ENCODE assay signal across 11 mouse cellular contexts in the genomic region with DNA sequence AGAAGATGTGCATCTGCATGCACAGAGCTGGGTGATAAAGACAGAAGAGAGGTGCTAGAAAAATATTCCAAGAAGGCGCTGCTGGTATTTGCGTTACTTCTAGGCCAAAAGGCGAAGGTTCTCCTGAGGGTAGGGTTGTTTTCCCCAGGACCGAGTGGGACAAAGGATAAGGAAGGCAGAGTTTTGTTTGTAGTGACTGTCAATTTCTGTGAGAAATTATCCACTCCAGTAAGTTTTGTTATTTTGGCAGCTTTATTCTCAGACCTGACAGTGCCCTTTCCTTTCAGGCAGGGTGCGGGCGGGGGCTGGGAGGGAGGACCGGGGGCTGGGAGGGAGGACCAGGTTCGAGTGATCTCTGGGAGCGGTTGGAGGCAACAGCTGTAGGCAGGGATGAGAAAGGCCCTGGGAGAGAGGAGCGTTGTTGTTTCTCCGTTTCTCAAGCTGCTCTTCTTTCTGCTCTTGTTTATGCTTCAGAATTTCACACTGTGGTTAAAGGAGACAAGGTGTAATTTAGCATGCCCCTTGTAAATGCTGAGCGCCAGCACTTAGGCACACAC.
DNase-seq lines count a peak whose midpoint lies in the region; ATAC-seq and TF ChIP-seq lines count a peak whose summit lies in the region.
"Had no signal": no experiment of that assay in that cellular context is flagged by ENCODE, and none has a peak within 500 bp of the region (broad histone marks: within the 10 kb centered on the region; RNA-seq: fewer than 3 reads in every experiment).

No protein-coding gene starts in this region.

- no peaks in the 10 kb centered on the region for H3K4me1 ChIP-seq in hindbrain, embryonic 11.5 days (replicated peaks; ENCODE audit: control insufficient read depth, insufficient read depth, low read length)
- H3K4me1 ChIP-seq in hindbrain, embryonic 13.5 days (replicated peaks), result 0 out of 2 replicates have a peak, but pooled peaks cover 6% of the 10 kb centered on the region
- H3K4me1 ChIP-seq in limb, embryonic 14.5 days (ENCODE audit: control insufficient read depth, insufficient read depth, low read length), result peaks cover 7% of the 10 kb centered on the region; the same call in 1 of the 2 replicates
- no peaks in the 10 kb centered on the region for H3K4me1 ChIP-seq in intestine, postnatal 0 days (replicated peaks; ENCODE audit: control insufficient read depth, insufficient read depth, low read length)

- TF ChIP-seq POLR2A in limb, embryonic 14.5 days (IDR thresholded peaks at IDR 0.05; ENCODE audit: borderline replicate concordance, extremely low read depth, insufficient read depth, insufficient read length), result no peak

- H3K27ac ChIP-seq in hindbrain, embryonic 11.5 days (ENCODE audit: low read depth, low read length), result no peak overlapping the region
- H3K27ac ChIP-seq in hindbrain, embryonic 13.5 days, result no peak overlapping the region
- no peak overlapping the region for H3K27ac ChIP-seq in limb, embryonic 14.5 days (replicated peaks; ENCODE audit: low read depth, low read length)
- no peak overlapping the region for H3K27ac ChIP-seq in intestine, postnatal 0 days (ENCODE audit: low read depth, low read length)

- no peak overlapping the region for H3K9ac ChIP-seq in hindbrain, embryonic 11.5 days (ENCODE audit: low read depth, low read length)
- no peak overlapping the region for H3K9ac ChIP-seq in hindbrain, embryonic 13.5 days
- H3K9ac ChIP-seq in limb, embryonic 14.5 days (ENCODE audit: low read depth, low read length, severe bottlenecking), result peak overlapping the region; percentile 31; the same call in 1 of the 2 replicates
- no peak overlapping the region for H3K9ac ChIP-seq in intestine, postnatal 0 days (ENCODE audit: low read depth, low read length)

- DNase-seq in hindbrain, embryonic 11.5 days (ENCODE audit: low spot score), result peak; percentile 16
- peak; percentile 23 for DNase-seq in embryo, embryonic 10 days (ENCODE audit: low spot score)
- DNase-seq in kidney, adult 18-20 months, result peak; percentile 40
- DNase-seq in limb, embryonic 14.5 days (ENCODE audit: low spot score), result no peak
- DNase-seq in spleen, postnatal 10 days (ENCODE audit: low spot score in 2 of 2), result no peak
- DNase-seq in right cerebral cortex, adult 2 months (ENCODE audit: low spot score in 2 of 2), result no peak
- DNase-seq: cerebellum, adult 9-10 months; lung, postnatal 14 days; thymus, postnatal 36 days had no signal

- H3K36me3 ChIP-seq in hindbrain, embryonic 11.5 days (ENCODE audit: control insufficient read depth, insufficient read depth, low read length), result no peaks in the 10 kb centered on the region
- no peaks in the 10 kb centered on the region for H3K36me3 ChIP-seq in hindbrain, embryonic 13.5 days
- no peaks in the 10 kb centered on the region for H3K36me3 ChIP-seq in limb, embryonic 14.5 days (ENCODE audit: control insufficient read depth, insufficient read depth, low read length)
- H3K36me3 ChIP-seq in intestine, postnatal 0 days (ENCODE audit: control insufficient read depth, insufficient read depth), result no peaks in the 10 kb centered on the region

- H3K27me3 ChIP-seq in hindbrain, embryonic 11.5 days (ENCODE audit: control insufficient read depth, insufficient read depth, low read length), result no peaks in the 10 kb centered on the region
- no peaks in the 10 kb centered on the region for H3K27me3 ChIP-seq in hindbrain, embryonic 13.5 days
- no peaks in the 10 kb centered on the region for H3K27me3 ChIP-seq in limb, embryonic 14.5 days (ENCODE audit: control insufficient read depth, insufficient read depth, low read length)
- H3K27me3 ChIP-seq in intestine, postnatal 0 days (replicated peaks; ENCODE audit: control insufficient read depth, insufficient read depth, low read length), result no peaks in the 10 kb centered on the region

- 41% methylated on average over 12 of the region's 12 CpGs for WGBS in hindbrain, embryonic 11.5 days
- WGBS in hindbrain, embryonic 13.5 days, result 37% methylated on average over 12 of the region's 12 CpGs
- 32% methylated on average over 12 of the region's 12 CpGs for WGBS in limb, embryonic 14.5 days
- WGBS in intestine, postnatal 0 days, result 58% methylated on average over 12 of the region's 12 CpGs

- no peak for TF ChIP-seq CTCF in intestine, postnatal 0 days (IDR thresholded peaks at IDR 0.05; ENCODE audit: low read depth)

- no peak overlapping the region for H3K4me3 ChIP-seq in hindbrain, embryonic 11.5 days (ENCODE audit: low read depth, low read length)
- H3K4me3 ChIP-seq in hindbrain, embryonic 13.5 days, result no peak overlapping the region
- H3K4me3 ChIP-seq in limb, embryonic 14.5 days (replicated peaks; ENCODE audit: low read length), result no peak overlapping the region
- no peak overlapping the region for H3K4me3 ChIP-seq in intestine, postnatal 0 days (ENCODE audit: low read depth, low read length)

- H3K9me3 ChIP-seq in hindbrain, embryonic 11.5 days (ENCODE audit: control insufficient read depth, low read length), result no peaks in the 10 kb centered on the region
- H3K9me3 ChIP-seq in hindbrain, embryonic 13.5 days, result no peaks in the 10 kb centered on the region
- no peaks in the 10 kb centered on the region for H3K9me3 ChIP-seq in limb, embryonic 14.5 days (ENCODE audit: control insufficient read depth, low read length)
- H3K9me3 ChIP-seq in intestine, postnatal 0 days (ENCODE audit: control insufficient read depth), result no peaks in the 10 kb centered on the region

- peak; percentile 56; the same call in 1 of the 2 replicates for ATAC-seq in hindbrain, embryonic 11.5 days (ENCODE audit: low FRiP score)
- ATAC-seq in hindbrain, embryonic 13.5 days (ENCODE audit: low FRiP score), result no peak
- ATAC-seq in limb, embryonic 14.5 days (ENCODE audit: low FRiP score, low read depth), result no peak
- no peak for ATAC-seq in intestine, postnatal 0 days

- no peak overlapping the region for H3K4me2 ChIP-seq in hindbrain, embryonic 11.5 days (replicated peaks; ENCODE audit: low read depth, low read length)
- H3K4me2 ChIP-seq in hindbrain, embryonic 13.5 days, result no peak overlapping the region
- H3K4me2 ChIP-seq in limb, embryonic 14.5 days (replicated peaks; ENCODE audit: low read depth, low read length, severe bottlenecking), result no peak overlapping the region
- H3K4me2 ChIP-seq in intestine, postnatal 0 days (replicated peaks; ENCODE audit: low read depth), result no peak overlapping the region

Comparison
In these comparisons a context has a peak if more than half of its experiments do, and no peak if none do; other contexts are left out.
1. DNase-seq: peak in hindbrain, embryonic 11.5 days (single experiment), embryo, embryonic 10 days (single experiment) and kidney, adult 18-20 months (single experiment); none in limb, embryonic 14.5 days (single experiment), spleen, postnatal 10 days (0 of 2) and right cerebral cortex, adult 2 months (0 of 2).